Mouse (Mus musculus) large intestine, adult 2 months (tissue): ENCODE results near the gene Snx14. TPM values are rescaled to one million over a fixed set of nuclear protein-coding genes. Genes with fewer than 3 reads are reported as not detected.

Experiments
- DNase-seq: peaks from one replicate; pipeline ENCODE4 v3.0.0-alpha.2; 2012; ENCODE audit warnings: low read depth, low spot score
- WGBS: fragments of 180-500 bp; shearing (Covaris S2); methylation state at CpG from one replicate; pipeline ENCODE4 v1.1.7; 2018; 5-methylcytosine and 5-hydroxymethylcytosine counted together
- polyA plus RNA-seq: library from polyadenylated mRNA; depleted of rRNA; stranded (reverse); fragments of >200 nt; gene quantifications from 2 replicates; pipeline ENCODE4 v1.2.3, GENCODE M21; 2012

Snx14 gene
- polyA plus RNA-seq, 1 experiment: 7.9 TPM

DNA sequence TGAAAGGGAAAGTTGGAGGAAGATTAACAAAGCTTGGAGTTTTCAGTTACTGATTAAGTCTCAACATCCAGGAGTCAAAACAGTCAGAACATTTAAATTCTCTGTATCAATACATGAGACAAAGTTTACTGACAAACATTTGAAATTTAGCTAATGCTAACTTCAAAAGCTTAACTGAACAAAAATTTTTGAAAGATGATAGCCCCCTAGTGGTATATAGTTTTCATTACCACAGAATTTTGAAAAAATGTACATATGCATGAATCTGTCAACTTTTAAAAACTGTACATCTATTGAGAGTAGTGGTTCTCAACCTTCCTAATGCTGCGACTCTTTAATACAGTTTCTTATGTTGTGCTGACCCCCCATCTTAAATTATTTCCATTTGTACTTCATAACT is 40.3 kb downstream of the Snx14 start:
- 81% methylated on average over 1 of the region's 1 CpGs for WGBS
- DNase-seq: no peak

DNA sequence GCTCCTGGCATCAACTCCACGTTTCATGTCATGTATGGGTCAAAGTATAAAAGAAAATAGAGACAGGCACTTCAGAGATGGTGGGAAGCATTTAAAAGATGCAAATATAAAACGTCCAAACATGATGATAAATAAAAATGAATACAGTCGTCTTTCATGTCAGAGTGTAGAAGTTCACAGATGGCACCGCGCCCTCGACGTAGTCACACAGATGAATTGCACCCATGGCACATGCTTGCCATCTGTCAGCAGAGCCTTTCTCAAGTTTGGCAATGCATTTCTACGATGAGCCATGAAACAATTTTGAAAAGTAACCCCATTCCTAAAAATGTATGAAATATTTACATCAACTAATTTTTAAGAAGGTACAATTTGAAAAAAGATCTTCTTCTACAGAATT is 43.9 kb downstream of the Snx14 start:
- WGBS: 77% methylated on average over 8 of the region's 8 CpGs
- no peak for DNase-seq

DNA sequence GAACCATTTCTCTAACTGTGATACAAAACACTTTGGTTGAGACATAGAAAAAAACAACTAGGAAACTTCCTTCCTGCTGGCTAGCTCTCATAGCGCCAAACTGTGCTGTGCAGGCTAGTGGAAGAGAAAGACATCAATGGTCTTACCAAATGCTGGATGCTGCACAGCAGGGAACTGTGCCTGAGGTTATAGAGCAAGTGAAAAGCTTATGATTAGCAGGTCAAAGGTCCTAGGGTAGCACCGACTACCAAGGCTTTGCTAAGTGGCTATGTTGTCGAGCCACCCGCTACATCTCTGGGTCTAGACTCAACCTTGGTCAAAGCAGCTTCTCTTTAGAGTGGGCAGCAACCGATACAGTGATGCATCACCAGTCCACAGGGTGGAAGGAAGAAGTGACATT is 49.9 kb downstream of the Snx14 start:
- no peak for DNase-seq
- 94% methylated on average over 5 of the region's 5 CpGs for whole genome bisulfite sequencing

DNA sequence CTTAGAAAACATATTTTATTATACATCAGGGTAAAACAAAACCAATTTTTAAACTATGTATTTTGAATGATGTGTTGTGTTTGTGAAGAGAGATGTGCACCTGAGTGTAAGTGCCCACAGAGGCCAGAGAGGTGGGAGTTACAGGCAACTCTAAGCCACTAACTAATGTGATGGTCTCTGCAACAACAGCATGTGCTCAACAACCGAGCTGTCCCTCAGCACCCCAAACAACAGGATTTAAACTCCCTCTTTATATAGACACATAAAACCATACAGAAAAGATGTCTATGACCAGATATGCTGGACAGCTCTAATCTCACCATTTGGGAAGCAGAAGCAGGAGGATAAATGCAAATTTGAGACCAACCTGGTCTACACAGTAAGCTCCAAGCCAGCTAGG is 58.2 kb downstream of the Snx14 start:
- 81% methylated on average over 1 of the region's 1 CpGs for WGBS
- DNase-seq: no peak

DNA sequence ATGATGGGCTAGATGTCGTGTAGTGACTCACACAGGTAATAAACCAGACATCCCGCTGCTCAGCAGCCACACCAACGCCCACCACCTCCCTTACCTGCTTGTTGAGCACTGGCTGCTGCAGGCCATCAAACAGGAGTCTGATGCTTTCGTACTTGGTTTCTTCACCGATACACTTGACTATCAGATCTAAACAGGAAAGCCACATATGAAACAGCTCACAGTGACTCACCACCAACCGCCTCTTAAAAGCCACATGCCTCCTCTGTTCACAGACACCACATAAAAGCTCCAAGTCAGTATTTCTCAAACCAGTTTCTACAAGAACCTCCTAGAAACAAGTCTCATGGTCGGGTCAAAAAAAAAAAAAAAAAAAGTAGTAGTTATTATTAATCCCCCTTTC is 58.7 kb downstream of the Snx14 start:
- no peak for DNase-seq

DNA sequence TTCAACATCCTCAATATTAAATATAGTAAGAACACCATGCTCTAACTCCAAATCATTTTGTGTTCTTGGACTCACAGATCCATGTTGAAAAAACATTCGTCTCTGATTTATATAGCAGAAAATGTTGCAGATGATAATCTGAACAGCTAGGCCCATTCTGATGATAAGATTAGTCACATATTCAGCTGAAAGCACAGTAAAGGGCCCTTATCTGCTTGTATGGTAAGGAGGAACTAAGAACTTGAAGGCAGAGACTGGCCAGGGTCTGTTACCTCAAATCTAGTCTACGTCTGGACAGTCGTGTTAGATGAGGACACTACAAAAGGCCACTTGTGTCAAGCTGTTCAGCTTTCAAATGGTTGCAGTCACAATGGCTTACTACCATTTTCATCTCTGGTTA is 59.7 kb downstream of the Snx14 start:
- DNase-seq: no peak
- WGBS: 87% methylated on average over 3 of the region's 3 CpGs

More for the DNA sequence above, 58.7 kb downstream of the Snx14 start:
- 51% methylated on average over 7 of the region's 7 CpGs for WGBS

DNA sequence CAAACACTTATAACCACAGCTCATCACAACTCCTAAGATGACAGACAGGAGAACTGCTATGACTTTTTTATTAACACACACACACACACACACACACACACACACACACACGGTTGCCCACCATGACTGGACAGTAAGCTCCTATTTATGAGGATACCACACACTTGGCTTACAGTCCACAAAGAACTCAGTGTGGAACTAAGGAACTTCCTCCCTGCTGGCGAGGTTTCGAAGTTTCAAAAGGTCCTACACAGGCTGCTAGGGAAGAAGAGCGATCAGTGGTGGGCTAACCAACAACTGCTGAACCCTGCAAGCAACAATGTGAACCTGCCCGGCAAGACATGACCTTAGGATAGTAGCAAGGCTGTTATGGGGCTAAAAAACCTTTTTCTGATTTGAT is 61.3 kb downstream of the Snx14 start:
- 81% methylated on average over 5 of the region's 5 CpGs for WGBS
- no peak for DNase-seq

DNA sequence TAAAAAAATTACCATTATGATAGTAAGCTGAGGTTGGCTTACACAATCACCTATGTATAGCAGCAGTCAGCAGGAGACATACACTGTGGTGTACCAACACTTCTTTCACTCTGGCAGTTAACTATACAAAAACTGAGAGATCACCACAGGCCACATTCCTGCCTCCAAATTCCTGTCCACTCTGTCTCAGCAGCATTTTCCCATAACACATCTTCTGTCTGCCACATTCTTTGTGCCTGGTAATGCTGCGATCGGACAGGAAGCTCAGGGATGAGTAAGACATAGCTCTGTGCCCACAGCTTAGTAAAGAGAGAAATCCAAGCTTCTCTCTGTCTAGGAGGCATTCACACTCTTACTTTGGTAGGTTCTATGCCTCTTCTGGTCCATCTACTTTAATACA is 65.8 kb downstream of the Snx14 start:
- no peak for DNase-seq
- 87% methylated on average over 2 of the region's 2 CpGs for WGBS

DNA sequence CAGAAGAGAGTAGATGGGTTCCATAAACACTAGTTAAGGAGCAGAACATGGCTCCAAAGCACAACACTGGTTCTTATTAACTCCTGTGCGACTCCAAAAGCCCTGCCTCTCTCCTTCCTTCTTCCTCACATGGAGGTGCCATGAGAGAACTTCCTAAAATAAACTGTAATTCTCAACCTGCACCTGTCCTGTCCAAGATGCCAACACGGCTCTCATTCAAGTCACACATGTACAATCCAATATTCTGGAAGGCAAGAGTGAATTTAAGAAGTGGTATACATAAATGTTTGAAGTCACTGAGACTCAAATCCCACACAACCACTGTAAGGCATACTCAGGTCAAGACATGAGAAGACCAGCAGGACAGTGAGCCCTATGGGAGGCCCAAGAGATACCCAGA is 67.6 kb downstream of the Snx14 start:
- WGBS: 91% methylated on average over 2 of the region's 2 CpGs

DNA sequence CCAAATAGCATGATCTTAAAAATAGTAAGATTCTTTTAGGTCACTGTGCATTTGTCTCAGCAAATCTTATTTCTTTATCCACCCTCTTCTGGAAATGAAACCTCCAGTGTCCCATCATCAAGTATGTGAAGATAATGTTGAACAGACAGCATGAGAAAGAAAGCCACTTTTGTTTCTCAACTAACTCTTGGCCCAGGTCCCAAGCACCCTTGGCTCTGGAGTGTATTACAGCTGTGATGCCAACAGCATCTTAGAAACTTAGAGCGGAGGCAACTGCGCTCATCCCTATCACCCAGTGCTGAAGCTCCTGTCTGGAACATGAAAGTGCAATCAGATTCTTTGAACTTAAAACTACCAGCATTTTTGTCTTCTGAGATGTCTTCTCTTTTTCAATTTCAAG is 69.1 kb downstream of the Snx14 start:
- DNase-seq: no peak
- 86% methylated on average over 2 of the region's 2 CpGs for WGBS

More for the DNA sequence above, 67.6 kb downstream of the Snx14 start:
- no peak for DNase-seq

DNA sequence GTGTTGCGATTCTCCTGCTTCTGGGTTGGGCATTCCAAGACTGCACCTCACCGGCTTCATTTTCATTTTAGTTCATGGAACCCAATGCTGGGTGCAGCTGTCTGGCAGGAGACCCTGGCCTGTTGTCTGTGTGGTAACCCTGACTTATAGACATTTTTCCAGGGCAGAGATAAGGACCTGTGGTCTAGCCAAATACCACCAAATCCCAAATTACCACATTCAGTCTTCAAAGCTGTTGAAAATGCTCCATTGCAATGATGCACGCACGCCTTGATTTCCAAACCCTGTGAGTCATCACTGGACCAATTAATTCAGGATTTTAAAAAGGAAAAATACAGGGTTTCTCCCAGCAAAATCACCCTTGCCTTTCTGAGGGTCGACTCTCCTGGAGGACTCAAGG is 70.3 kb downstream of the Snx14 start:
- 88% methylated on average over 5 of the region's 5 CpGs for WGBS
- no peak for DNase-seq

DNA sequence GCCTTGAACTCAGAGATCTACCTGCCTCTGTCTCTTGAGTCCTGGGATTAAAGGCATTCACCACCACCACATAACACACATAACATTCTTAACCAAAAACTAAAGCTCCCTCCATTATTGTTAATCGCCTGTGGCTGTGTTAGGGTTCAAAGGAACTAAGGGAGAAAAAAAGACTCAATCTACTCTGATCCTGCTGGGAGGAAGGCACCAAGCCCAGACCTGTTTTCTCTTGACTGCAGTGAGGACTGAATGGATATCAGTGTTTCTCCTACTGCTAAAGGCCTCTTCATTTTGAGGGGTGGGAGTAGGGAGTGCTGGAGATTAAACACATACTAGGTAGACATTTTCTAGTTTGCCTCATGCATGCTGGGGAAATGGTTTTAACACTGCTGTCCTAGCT is 71.0 kb downstream of the Snx14 start:
- 70% methylated on average over 1 of the region's 1 CpGs for WGBS
- DNase-seq: no peak

DNA sequence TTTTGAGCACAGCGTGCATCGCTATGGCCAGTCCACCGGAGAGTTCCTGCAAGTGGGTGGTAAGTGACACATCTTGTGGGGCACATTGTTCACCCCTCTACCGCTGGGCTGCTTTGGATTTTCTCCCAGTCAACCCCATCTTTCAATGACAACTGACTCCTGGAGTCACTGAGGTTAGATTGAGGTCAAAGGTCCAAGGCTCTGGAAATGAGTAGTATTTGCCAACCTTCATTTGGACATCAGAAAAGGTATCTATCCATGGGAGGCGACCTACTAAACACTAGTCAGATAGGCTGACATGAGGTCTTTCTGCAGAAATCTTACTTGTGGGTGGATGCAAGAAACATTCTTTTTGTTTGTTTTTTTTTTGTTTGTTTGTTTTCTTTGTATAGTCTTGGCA is 71.4 kb downstream of the Snx14 start:
- WGBS: 86% methylated on average over 5 of the region's 5 CpGs
- DNase-seq: no peak

DNA sequence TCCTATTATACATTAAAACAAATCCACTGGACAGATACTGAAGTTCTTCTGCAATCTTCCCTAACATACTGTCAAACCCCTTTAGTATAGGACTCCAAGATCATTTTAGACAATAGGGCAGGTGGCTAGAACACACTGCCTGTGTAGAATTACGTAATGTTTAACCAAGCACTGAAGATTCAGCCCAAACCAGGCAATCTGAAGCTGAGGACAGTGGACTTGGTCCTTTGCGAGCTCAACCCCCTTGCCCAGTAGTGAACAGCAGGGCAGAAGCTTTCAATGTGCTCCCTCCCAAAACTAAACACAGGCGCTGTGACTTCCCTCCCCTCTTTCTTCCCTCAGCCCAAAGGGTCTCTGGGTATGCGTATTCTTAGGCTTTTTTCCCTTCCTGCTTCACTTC is 71.9 kb downstream of the Snx14 start:
- 67% methylated on average over 4 of the region's 4 CpGs for WGBS
- no peak for DNase-seq

DNA sequence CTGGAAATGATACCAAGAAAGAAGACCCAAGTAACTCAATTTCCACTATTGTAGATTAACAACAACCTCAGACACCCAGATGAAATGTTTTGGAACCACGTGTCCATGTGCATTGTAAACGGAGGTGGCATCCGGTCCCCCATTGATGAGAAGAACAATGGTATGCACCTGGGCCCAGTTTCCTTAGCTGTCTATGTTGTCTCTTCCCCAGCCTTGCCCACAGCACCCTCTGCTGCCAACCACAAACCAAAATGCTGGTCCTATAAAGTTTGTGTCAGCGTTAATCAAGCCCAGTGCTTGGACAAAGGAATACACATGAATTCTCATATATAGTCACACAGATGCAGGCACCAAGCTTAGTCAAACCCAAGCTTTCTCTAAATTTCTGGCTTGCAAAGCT is 72.5 kb downstream of the Snx14 start:
- 62% methylated on average over 4 of the region's 4 CpGs for WGBS
- no peak for DNase-seq

DNA sequence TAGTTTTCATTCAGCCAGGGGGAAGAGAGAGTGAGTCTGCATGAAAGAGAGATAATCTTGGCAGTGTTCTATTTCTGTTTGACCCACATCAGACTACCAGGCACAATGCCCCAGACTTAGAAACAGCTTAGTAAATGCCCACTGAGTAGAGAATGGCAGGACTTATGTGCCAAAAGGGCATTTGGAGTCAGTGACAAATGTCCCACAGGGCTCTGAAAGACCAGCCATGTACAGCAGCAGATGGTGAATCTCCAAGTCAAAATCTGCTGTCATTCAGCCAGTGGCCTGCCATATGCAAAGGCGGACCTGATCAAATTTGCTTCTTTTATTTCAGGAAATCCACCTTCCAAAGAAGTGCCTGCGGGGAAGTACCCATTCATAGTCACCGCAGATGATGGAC is 75.7 kb downstream of the Snx14 start:
- 95% methylated on average over 3 of the region's 3 CpGs for WGBS
- no peak for DNase-seq

DNA sequence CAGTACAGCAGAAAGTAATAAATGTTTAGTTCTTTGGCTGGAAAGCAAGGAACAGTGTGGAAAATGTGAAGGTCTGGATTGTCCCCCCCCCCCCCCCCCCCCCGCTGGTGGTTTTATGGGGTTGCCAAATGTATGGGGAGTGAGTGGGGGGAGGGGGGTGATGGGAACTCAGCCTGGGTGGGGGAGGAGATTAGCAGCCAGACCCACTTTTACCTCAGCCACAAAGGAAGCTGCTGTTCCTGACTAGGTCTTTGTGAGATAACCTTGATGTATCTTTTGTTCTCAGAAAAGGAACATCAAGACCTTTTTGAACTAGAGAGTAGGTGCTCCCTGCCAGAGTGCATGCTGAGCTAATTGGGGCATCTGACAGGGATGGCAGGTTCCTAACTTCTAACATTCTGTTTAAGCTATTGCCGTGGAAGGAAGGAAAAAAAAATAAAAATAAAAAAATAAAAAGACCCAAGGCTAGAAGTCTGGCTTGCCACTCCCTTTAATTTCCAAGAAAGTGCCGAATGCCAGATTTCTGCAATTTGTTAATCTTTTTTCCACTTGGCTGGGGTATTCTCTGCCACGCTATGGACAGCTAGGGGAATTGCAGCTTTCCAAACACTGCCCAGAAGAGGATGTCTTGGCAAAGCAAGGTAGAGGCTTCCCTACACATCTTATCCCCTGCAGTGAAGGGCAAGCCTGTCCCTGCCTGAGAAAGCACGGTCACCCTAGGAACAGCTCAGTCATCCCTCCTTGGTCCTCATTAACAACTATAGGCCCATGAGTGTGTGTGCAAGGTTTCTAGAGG is 76.5 kb downstream of the Snx14 start:
- 42% methylated on average over 5 of the region's 5 CpGs for WGBS
- DNase-seq: no peak

DNA sequence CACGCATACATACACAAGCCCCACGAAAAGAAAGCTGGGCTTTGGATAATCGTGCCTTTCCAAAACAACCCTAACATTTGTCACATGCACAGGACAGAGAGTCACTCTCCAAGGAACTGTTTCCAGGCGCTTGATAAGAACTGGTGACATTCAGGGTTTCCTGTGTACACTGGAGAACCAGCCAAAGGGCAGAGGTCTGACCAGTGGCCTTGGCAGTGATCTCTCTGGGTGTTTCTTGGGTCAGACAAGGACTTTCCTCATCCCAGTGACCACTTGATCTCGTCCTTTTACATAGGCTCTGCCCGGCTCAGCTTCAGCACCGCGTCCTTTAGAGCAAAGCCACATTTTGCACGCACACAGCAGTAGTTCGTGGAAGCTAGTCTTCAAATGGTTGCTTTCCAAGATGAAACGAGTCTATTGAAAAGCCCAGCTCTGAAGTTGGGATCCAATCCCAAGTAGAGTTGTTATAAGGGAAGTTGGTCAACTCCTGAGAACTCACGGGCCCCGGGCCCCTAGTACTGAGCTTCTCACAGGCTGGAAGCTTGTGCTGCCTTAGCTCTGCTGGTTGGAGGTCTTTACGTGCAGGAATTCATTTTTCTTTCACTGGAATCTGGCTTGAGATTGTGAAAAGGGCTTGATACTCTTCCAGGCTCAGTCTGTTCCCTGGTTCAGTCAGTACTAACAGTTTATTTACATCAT is 77.4 kb downstream of the Snx14 start:
- DNase-seq: no peak
- 77% methylated on average over 14 of the region's 14 CpGs for WGBS

DNA sequence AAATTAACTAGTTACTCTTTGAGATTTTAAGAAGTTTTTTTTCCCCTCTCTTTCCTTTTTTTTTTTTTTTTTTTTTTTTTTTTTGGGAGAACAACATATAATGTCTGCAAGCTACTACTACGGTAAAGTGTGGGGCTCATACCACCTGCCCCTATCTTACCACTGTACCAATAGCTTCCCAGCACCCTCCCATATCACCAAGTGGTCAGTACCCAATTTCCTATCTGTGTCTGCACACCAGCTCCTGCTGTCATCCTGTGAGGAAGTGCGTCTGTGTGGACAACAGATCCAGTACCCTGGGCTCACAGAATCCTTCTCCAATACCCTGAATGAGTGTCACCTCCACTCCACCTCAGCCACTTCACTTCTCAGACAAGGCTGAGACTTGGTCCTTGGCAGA is 79.6 kb downstream of the Snx14 start:
- WGBS: 98% methylated on average over 2 of the region's 2 CpGs
- no peak for DNase-seq

DNA sequence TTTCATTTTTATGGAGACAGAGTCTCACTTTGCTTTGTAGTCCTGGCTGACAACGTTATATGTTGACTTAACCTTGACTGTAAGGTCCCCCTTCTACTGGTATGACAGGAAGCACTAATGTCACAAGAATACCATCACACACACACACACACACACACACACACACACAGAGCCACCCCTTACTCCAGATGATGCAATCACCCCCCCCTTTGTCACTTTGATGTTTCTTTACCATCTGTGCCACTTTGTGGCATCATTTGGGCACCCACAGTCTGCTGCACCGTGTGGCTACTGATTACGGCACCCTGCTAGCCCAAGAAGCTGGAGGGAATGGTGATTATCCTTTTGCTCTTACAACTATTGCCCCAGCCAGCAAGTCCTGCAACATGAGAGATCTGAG is 81.6 kb downstream of the Snx14 start:
- no peak for DNase-seq
- 35% methylated on average over 3 of the region's 3 CpGs for WGBS

DNA sequence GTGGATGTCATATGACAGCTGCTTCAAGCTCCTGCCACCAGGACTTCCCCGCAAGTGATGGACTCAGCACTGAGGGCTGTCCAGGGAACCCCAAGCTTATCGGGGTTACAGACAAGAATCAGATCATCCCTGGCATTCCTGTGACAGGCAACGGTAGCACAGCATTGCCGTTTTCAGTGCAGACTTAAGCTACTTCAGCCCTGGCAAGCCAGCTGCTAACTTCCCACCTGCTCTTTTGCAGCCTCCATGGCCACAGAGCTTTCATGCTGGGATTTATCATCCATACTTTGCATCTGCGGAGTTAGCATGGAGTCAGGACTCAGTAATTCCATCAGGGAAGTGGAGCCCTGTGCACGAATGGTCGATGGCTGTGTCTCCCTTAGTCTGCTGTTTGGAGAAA is 85.3 kb downstream of the Snx14 start:
- no peak for DNase-seq
- WGBS: 87% methylated on average over 7 of the region's 7 CpGs
